Mouse (Mus musculus): Measurements from ENCODE around the gene Mrps18a. TPM values are rescaled to one million over a fixed set of nuclear protein-coding genes. Genes with fewer than 3 reads are reported as not detected.

Mrps18a gene
- total RNA-seq, 2 experiments from 2014 or later, result 28.7 to 35.5 TPM

Other genes starting within 250 kb of the Mrps18a start
- 5.6 and 9.1 TPM in 2 replicates for gene Vegfa, start 78.6 kb upstream of the Mrps18a start, total RNA-seq (2015)
- gene Vegfa, start 78.6 kb upstream of the Mrps18a start, total RNA-seq (2017), result 4.8 and 11.4 TPM in 2 replicates
- not detected in 2 replicates for gene Rsph9, start 33.2 kb downstream of the Mrps18a start, total RNA-seq (2015)
- gene Rsph9, start 33.2 kb downstream of the Mrps18a start, total RNA-seq (2017), result not detected in 2 replicates
- gene Mad2l1bp, start 42.6 kb downstream of the Mrps18a start, total RNA-seq (2015), result 20.5 and 20.6 TPM in 2 replicates
- 9.5 and 9.9 TPM in 2 replicates for gene Mad2l1bp, start 42.6 kb downstream of the Mrps18a start, total RNA-seq (2017)
- 29.3 and 30.2 TPM in 2 replicates for gene Gtpbp2, start 50.0 kb downstream of the Mrps18a start, total RNA-seq (2015)
- gene Gtpbp2, start 50.0 kb downstream of the Mrps18a start, total RNA-seq (2017), result 47.9 and 49.6 TPM in 2 replicates
- 14.2 and 18.2 TPM in 2 replicates for gene Polh, start 91.7 kb downstream of the Mrps18a start, total RNA-seq (2015)
- gene Polh, start 91.7 kb downstream of the Mrps18a start, total RNA-seq (2017), result 28.5 and 31.8 TPM in 2 replicates
- 16.8 and 21.0 TPM in 2 replicates for gene Xpo5, start 91.8 kb downstream of the Mrps18a start, total RNA-seq (2015)
- 25.1 and 26.6 TPM in 2 replicates for gene Xpo5, start 91.8 kb downstream of the Mrps18a start, total RNA-seq (2017)
- gene Polr1c, start 137.1 kb downstream of the Mrps18a start, total RNA-seq (2015), result 22.5 and 27.8 TPM in 2 replicates
- 21.4 and 22.4 TPM in 2 replicates for gene Polr1c, start 137.1 kb downstream of the Mrps18a start, total RNA-seq (2017)
- 53.9 and 55.1 TPM in 2 replicates for gene Yipf3, start 137.1 kb downstream of the Mrps18a start, total RNA-seq (2015)
- 30.1 and 35.8 TPM in 2 replicates for gene Yipf3, start 137.1 kb downstream of the Mrps18a start, total RNA-seq (2017)
- gene Lrrc73, start 142.5 kb downstream of the Mrps18a start, total RNA-seq (2015), result 0.34 and 1.2 TPM in 2 replicates
- gene Lrrc73, start 142.5 kb downstream of the Mrps18a start, total RNA-seq (2017), result 0.33 TPM in 1 of 2 replicates, not detected in the other
- gene Tjap1, start 172.0 kb downstream of the Mrps18a start, total RNA-seq (2015), result 5.4 and 9.9 TPM in 2 replicates
- 9.8 and 15.7 TPM in 2 replicates for gene Tjap1, start 172.0 kb downstream of the Mrps18a start, total RNA-seq (2017)
- gene Dlk2, start 186.4 kb downstream of the Mrps18a start, total RNA-seq (2015), result not detected in 2 replicates
- not detected in 2 replicates for gene Dlk2, start 186.4 kb downstream of the Mrps18a start, total RNA-seq (2017)
- gene Abcc10, start 217.4 kb downstream of the Mrps18a start, total RNA-seq (2015), result 0.87 and 1.8 TPM in 2 replicates
- gene Abcc10, start 217.4 kb downstream of the Mrps18a start, total RNA-seq (2017), result 2.2 and 5.4 TPM in 2 replicates

Measured in megakaryocyte, adult 5-6 weeks (primary cell).